Mouse (Mus musculus): ENCODE data around the gene Mrpl50.
"Not testable (repeated sequence)": the region's sequence is repeated elsewhere in the genome, so short reads cannot be mapped to it uniquely, and the experiment has no call there.

Mrpl50 gene

GRCm38 (mm10) chr4:49506386-49506785 lies 14.5 kb downstream of the Mrpl50 start, which contains the start of gene Baat:
TSS of gene Baat (minus strand) at chr4:49506557.
- no peak for DNase-seq

- no peak for DNase-seq
Observed at GRCm38 (mm10) chr4:49503563-49503962, 17.3 kb downstream of the Mrpl50 start.

- DNase-seq, result not testable (repeated sequence)
Observed at GRCm38 (mm10) chr4:49485934-49486650, 34.8 kb downstream of the Mrpl50 start.

- peak in 1 of 2 experiments; percentile 8 for DNase-seq
Observed at GRCm38 (mm10) chr4:49485442-49485841, 35.5 kb downstream of the Mrpl50 start.

GRCm38 (mm10) chr4:49480896-49481295 lies 40.0 kb downstream of the Mrpl50 start:
- DNase-seq, result no peak

GRCm38 (mm10) chr4:49480104-49480760 lies 40.7 kb downstream of the Mrpl50 start:
- DNase-seq, result peak in 1 of 2 experiments; percentile 27

- DNase-seq, result not testable (repeated sequence)
Observed at GRCm38 (mm10) chr4:49479035-49479434, 41.9 kb downstream of the Mrpl50 start.

GRCm38 (mm10) chr4:49478118-49478877 lies 42.6 kb downstream of the Mrpl50 start:
- peak; percentile 45 to 52 for DNase-seq

- no peak for DNase-seq
Observed at GRCm38 (mm10) chr4:49474583-49474982, 46.3 kb downstream of the Mrpl50 start.

- DNase-seq, result no peak
Observed at GRCm38 (mm10) chr4:49473435-49474100, 47.3 kb downstream of the Mrpl50 start, which contains the start of gene Acnat1. TSS of gene Acnat1 (minus strand) at chr4:49473912.

GRCm38 (mm10) chr4:49469435-49470151 lies 51.3 kb downstream of the Mrpl50 start:
- DNase-seq, result no peak

- no peak for DNase-seq
Observed at GRCm38 (mm10) chr4:49467360-49467759, 53.5 kb downstream of the Mrpl50 start.

Measured in kidney, postnatal 4 days (tissue).